Mouse (Mus musculus) WW6 (cell line): ENCODE results near the gene Rassf2.

ENCODE experiments used
- DNase-seq: peaks from one replicate; pipeline ENCODE4 v3.0.0-alpha.2; 2013; ENCODE audit warnings: low read depth, low spot score

Rassf2 gene

GRCm38 (mm10) chr2:132005445-132005844, 24.6 kb downstream of the Rassf2 start:
- DNase-seq: no peak

GRCm38 (mm10) chr2:132004495-132005136, 25.4 kb downstream of the Rassf2 start:
- DNase-seq: no peak

- DNase-seq: no peak
Measured at GRCm38 (mm10) chr2:132003916-132004315, 26.1 kb downstream of the Rassf2 start.

- no peak for DNase-seq
Measured at GRCm38 (mm10) chr2:132001696-132002334, 28.2 kb downstream of the Rassf2 start.

- no peak for DNase-seq
Measured at GRCm38 (mm10) chr2:131997356-131997755, 32.7 kb downstream of the Rassf2 start.

GRCm38 (mm10) chr2:131996369-131996768, 33.7 kb downstream of the Rassf2 start:
- no peak for DNase-seq

- no peak for DNase-seq
Measured at GRCm38 (mm10) chr2:131995742-131996141, 34.3 kb downstream of the Rassf2 start.

GRCm38 (mm10) chr2:131994971-131995370, 35.1 kb downstream of the Rassf2 start:
- DNase-seq: no peak

GRCm38 (mm10) chr2:131993563-131994088, 36.4 kb downstream of the Rassf2 start:
- no peak for DNase-seq

- DNase-seq: no peak
Measured at GRCm38 (mm10) chr2:131993151-131993550, 36.9 kb downstream of the Rassf2 start.

GRCm38 (mm10) chr2:131992487-131992886, 37.6 kb downstream of the Rassf2 start:
- no peak for DNase-seq

- DNase-seq: no peak
Measured at GRCm38 (mm10) chr2:131988550-131988949, 41.5 kb downstream of the Rassf2 start.

- no peak for DNase-seq
Measured at GRCm38 (mm10) chr2:131987950-131988349, 42.1 kb downstream of the Rassf2 start.

GRCm38 (mm10) chr2:131982546-131983196, 47.4 kb downstream of the Rassf2 start:
- DNase-seq: peak; percentile 24

- no peak for DNase-seq
Measured at GRCm38 (mm10) chr2:131980866-131981265, 49.2 kb downstream of the Rassf2 start.

- DNase-seq: no peak
Measured at GRCm38 (mm10) chr2:131976663-131977062, 53.4 kb downstream of the Rassf2 start.

GRCm38 (mm10) chr2:131971098-131971497, 59.0 kb downstream of the Rassf2 start:
- DNase-seq: no peak

GRCm38 (mm10) chr2:131970597-131970996, 59.5 kb downstream of the Rassf2 start:
- no peak for DNase-seq

- DNase-seq: no peak
Measured at GRCm38 (mm10) chr2:131961671-131962070, 68.4 kb downstream of the Rassf2 start.

GRCm38 (mm10) chr2:131957731-131958222, 72.3 kb downstream of the Rassf2 start:
- DNase-seq: no peak

GRCm38 (mm10) chr2:131956336-131957256, 73.5 kb downstream of the Rassf2 start:
- DNase-seq: no peak
